Mouse (Mus musculus) embryonic fibroblast, embryonic 13.5 days (primary cell): ENCODE data around the gene Cic.

Source experiments
- CTCF ChIP-seq: IDR thresholded peaks from 2 replicates; pipeline ENCODE4 v1.5.1; 2011; ENCODE audit warnings: mild to moderate bottlenecking, control low read depth, low read length, moderate library complexity, borderline replicate concordance; ENCODE audit not compliant: insufficient read depth
- POLR2A ChIP-seq: IDR thresholded peaks from 2 replicates; pipeline ENCODE4 v1.6.1; 2011; ENCODE audit warnings: low read depth, mild to moderate bottlenecking, control low read depth, low read length, moderate library complexity

DNA sequence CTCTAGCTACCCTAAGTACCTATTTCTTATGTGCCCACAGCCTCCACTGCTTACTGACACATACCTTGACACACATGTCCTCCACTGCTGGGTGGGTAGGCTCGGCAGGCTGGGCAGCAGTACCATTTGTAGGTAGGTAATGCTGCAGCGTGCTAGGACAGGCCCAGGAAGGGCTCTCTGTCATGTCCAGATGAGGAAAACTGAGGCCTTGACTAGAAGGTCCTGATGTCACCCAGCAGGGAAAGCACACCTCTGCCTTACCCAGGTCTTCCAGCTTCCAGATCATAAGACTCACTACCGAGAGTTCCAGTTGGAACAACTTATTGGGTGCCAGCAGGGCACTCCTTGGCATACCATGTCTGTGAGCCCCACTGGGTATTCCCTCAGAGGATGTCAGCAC, 7.5 kb downstream of the Cic start:
- no peak for TF ChIP-seq POLR2A
- no peak for TF ChIP-seq CTCF
